Comparison of ENCODE assay signal across 13 mouse cellular contexts in the genomic region with DNA sequence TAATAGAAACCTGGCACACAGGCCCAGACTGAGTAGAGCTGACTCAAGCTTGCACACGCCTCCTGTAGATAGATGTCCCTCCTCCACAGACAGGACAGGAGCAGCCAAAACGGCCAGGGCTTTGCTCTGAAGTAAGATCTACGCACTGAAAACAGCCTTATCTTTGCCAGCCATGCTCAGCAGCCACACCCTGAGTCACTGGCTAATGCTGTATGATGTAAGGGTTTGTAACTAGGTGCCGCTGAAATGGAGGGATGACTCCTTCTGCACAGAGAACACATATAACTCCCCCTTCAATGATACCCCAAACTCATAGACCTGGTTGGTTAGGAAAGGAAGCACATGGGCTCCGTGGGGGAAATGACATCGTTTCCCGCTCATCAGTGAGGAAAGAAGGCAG. TPM values are rescaled to one million over a fixed set of nuclear protein-coding genes. Genes with fewer than 3 reads are reported as not detected.
DNase-seq lines count a peak whose midpoint lies in the region; ATAC-seq and TF ChIP-seq lines count a peak whose summit lies in the region.
"Had no signal": no experiment of that assay in that cellular context is flagged by ENCODE, and none has a peak within 500 bp of the region (broad histone marks: within the 10 kb centered on the region; RNA-seq: fewer than 3 reads in every experiment).

No protein-coding gene starts in this region.

- no peak overlapping the region for H3K4me3 ChIP-seq in forebrain, embryonic 14.5 days (ENCODE audit: low read depth, low read length)
- no peak overlapping the region for H3K4me3 ChIP-seq in forebrain, postnatal 0 days (ENCODE audit: low read depth, low read length)
- no peak overlapping the region for H3K4me3 ChIP-seq in neural tube, embryonic 12.5 days
- H3K4me3 ChIP-seq in liver, embryonic 14.5 days (ENCODE audit: insufficient read depth in 1 of 2, low read depth in 2 of 2, low read length in 2 of 2), result peak overlapping the region; percentile 26 to 44; a peak in 3 of 4 replicates

- peak; percentile 98 for TF ChIP-seq EP300 in liver, embryonic 14.5 days (IDR thresholded peaks at IDR 0.05; ENCODE audit: low read depth)

- H3K4me2 ChIP-seq in forebrain, embryonic 14.5 days (ENCODE audit: low read length), result no peak overlapping the region
- no peak overlapping the region for H3K4me2 ChIP-seq in forebrain, postnatal 0 days (ENCODE audit: low read depth)
- H3K4me2 ChIP-seq in neural tube, embryonic 12.5 days (replicated peaks), result no peak overlapping the region
- H3K4me2 ChIP-seq in liver, embryonic 14.5 days (ENCODE audit: low read depth), result peak overlapping the region; percentile 75

- ATAC-seq in forebrain, embryonic 14.5 days, result peak; percentile 25; the same call in 1 of the 2 replicates
- no peak for ATAC-seq in forebrain, postnatal 0 days
- 0 out of 2 replicates have a peak, but pooled peaks have one; percentile 29 for ATAC-seq in neural tube, embryonic 12.5 days (ENCODE audit: low FRiP score, low read depth)
- ATAC-seq in liver, embryonic 14.5 days (ENCODE audit: insufficient read depth), result peak; percentile 96

- H3K27ac ChIP-seq in forebrain, embryonic 14.5 days (ENCODE audit: low read depth, low read length), result no peak overlapping the region
- H3K27ac ChIP-seq in forebrain, postnatal 0 days (ENCODE audit: low read depth, low read length), result no peak overlapping the region
- H3K27ac ChIP-seq in neural tube, embryonic 12.5 days, result no peak overlapping the region
- H3K27ac ChIP-seq in liver, embryonic 14.5 days, result peak overlapping the region; percentile 96

- DNase-seq in forebrain, embryonic 14.5 days (ENCODE audit: low spot score), result no peak
- no peak for DNase-seq in forebrain, postnatal 0 days
- DNase-seq in neural tube, embryonic 10.5 days (ENCODE audit: extremely low spot score, low spot score), result no peak
- DNase-seq in liver, embryonic 14.5 days (ENCODE audit: low read depth in 3 of 3, low spot score in 3 of 3), result peak; percentile 95
- DNase-seq in cerebellum, postnatal 36 days, result no peak
- DNase-seq in thymus, adult 18-20 months, result no peak
- no peak for DNase-seq in left cerebral cortex, adult 9 months (ENCODE audit: low spot score in 2 of 2)

- peaks cover 18% of the 10 kb centered on the region for H3K27me3 ChIP-seq in forebrain, embryonic 14.5 days (replicated peaks; ENCODE audit: control insufficient read depth, insufficient read depth, low read length)
- peaks cover 6% of the 10 kb centered on the region for H3K27me3 ChIP-seq in forebrain, postnatal 0 days (ENCODE audit: insufficient read depth, low read length)
- peaks cover 51% of the 10 kb centered on the region for H3K27me3 ChIP-seq in neural tube, embryonic 12.5 days (replicated peaks)
- H3K27me3 ChIP-seq in liver, embryonic 14.5 days (ENCODE audit: control insufficient read depth, insufficient read depth, low read length), result no peaks in the 10 kb centered on the region

- no peaks in the 10 kb centered on the region for H3K36me3 ChIP-seq in forebrain, embryonic 14.5 days (ENCODE audit: control insufficient read depth, insufficient read depth, low read length)
- H3K36me3 ChIP-seq in forebrain, postnatal 0 days (ENCODE audit: insufficient read depth), result no peaks in the 10 kb centered on the region
- H3K36me3 ChIP-seq in neural tube, embryonic 12.5 days, result no peaks in the 10 kb centered on the region
- H3K36me3 ChIP-seq in liver, embryonic 14.5 days (replicated peaks; ENCODE audit: control insufficient read depth, insufficient read depth, low read depth), result no peaks in the 10 kb centered on the region

- H3K9ac ChIP-seq in forebrain, embryonic 14.5 days (ENCODE audit: low read length), result no peak overlapping the region
- no peak overlapping the region for H3K9ac ChIP-seq in forebrain, postnatal 0 days
- no peak overlapping the region for H3K9ac ChIP-seq in neural tube, embryonic 12.5 days
- H3K9ac ChIP-seq in liver, embryonic 14.5 days (replicated peaks), result peak overlapping the region; percentile 72

- no peak for TF ChIP-seq CTCF in forebrain, postnatal 0 days (IDR thresholded peaks at IDR 0.05; ENCODE audit: low read depth)
- no peak for TF ChIP-seq CTCF in liver, embryonic 14.5 days (IDR thresholded peaks at IDR 0.05; ENCODE audit: low read depth)

- H3K9me3 ChIP-seq in forebrain, embryonic 14.5 days (replicated peaks; ENCODE audit: control insufficient read depth, low read length), result no peaks in the 10 kb centered on the region
- no peaks in the 10 kb centered on the region for H3K9me3 ChIP-seq in forebrain, postnatal 0 days (ENCODE audit: low read length)
- no peaks in the 10 kb centered on the region for H3K9me3 ChIP-seq in neural tube, embryonic 12.5 days
- no peaks in the 10 kb centered on the region for H3K9me3 ChIP-seq in liver, embryonic 14.5 days (ENCODE audit: control insufficient read depth, low read length)

- 76% methylated on average over 7 of the region's 7 CpGs for WGBS in forebrain, embryonic 14.5 days
- WGBS in forebrain, postnatal 0 days, result 68% methylated on average over 7 of the region's 7 CpGs
- WGBS in neural tube, embryonic 12.5 days, result 68% methylated on average over 7 of the region's 7 CpGs
- WGBS in liver, embryonic 14.5 days (ENCODE audit: insufficient replicate concordance), result 9% methylated on average over 7 of the region's 7 CpGs

- peaks cover 4% of the 10 kb centered on the region; the same call in 1 of the 2 replicates for H3K4me1 ChIP-seq in forebrain, embryonic 14.5 days (ENCODE audit: control insufficient read depth, insufficient read depth, low read length)
- H3K4me1 ChIP-seq in forebrain, postnatal 0 days (ENCODE audit: insufficient read depth), result no peaks in the 10 kb centered on the region
- no peaks in the 10 kb centered on the region; the same call in 1 of the 2 replicates for H3K4me1 ChIP-seq in neural tube, embryonic 12.5 days
- H3K4me1 ChIP-seq in liver, embryonic 14.5 days (replicated peaks; ENCODE audit: control insufficient read depth in 2 of 2, insufficient read depth in 2 of 2, low read length in 1 of 2), result peaks cover 26 to 39% of the 10 kb centered on the region in 2 experiments

RNA-seq across cellular contexts. Expression of gene Ifnar2, which starts 19.8 kb away (rescaled TPM):
- 44.6 and 46.9 TPM in 2 replicates for polyA plus RNA-seq in forebrain, embryonic 14.5 days (2014; fragmentation: Nextera tagmentation; extraction: Ambion mirVana)
- 24.5 and 25.5 TPM in 2 replicates for total RNA-seq in forebrain, postnatal 0 days (2014; rRNA removed)
- polyA plus RNA-seq in forebrain, postnatal 0 days (2015; fragmentation: Nextera tagmentation; extraction: Ambion mirVana), result 53.1 and 58.1 TPM in 2 replicates
- 30.7 and 35.4 TPM in 2 replicates for polyA plus RNA-seq in neural tube, embryonic 12.5 days (2016; fragmentation: Nextera tagmentation; extraction: Ambion mirVana)
- 23.0 and 33.1 TPM in 2 replicates for polyA plus RNA-seq in liver, embryonic 14.5 days (2012; rRNA removed)
- polyA plus RNA-seq in liver, embryonic 14.5 days (2014; fragmentation: Nextera tagmentation; extraction: Ambion mirVana), result 68.4 and 74.4 TPM in 2 replicates

RNA-seq across cellular contexts. Expression of gene Gm21970, which starts 38.8 kb away (rescaled TPM):
- not detected in 2 replicates for polyA plus RNA-seq in forebrain, embryonic 14.5 days (2014; fragmentation: Nextera tagmentation; extraction: Ambion mirVana)
- 6.1 TPM in 1 of 2 replicates, not detected in the other for total RNA-seq in forebrain, postnatal 0 days (2014; rRNA removed)
- not detected in 2 replicates for polyA plus RNA-seq in forebrain, postnatal 0 days (2015; fragmentation: Nextera tagmentation; extraction: Ambion mirVana)
- not detected in 2 replicates for polyA plus RNA-seq in neural tube, embryonic 12.5 days (2016; fragmentation: Nextera tagmentation; extraction: Ambion mirVana)
- polyA plus RNA-seq in liver, embryonic 14.5 days (2012; rRNA removed), result 0.04 and 0.14 TPM in 2 replicates
- 0.67 TPM in 1 of 2 replicates, not detected in the other for polyA plus RNA-seq in liver, embryonic 14.5 days (2014; fragmentation: Nextera tagmentation; extraction: Ambion mirVana)
- total RNA-seq: CH12.LX; neutrophil, adult 5-6 weeks had no signal
- polyA plus RNA-seq: frontal cortex, adult 2 months; limb, embryonic 14.5 days; thymus, adult 2 months had no signal

RNA-seq across cellular contexts. Expression of gene Il10rb, which starts 53.2 kb away (rescaled TPM):
- 7.7 and 10.5 TPM in 2 replicates for polyA plus RNA-seq in forebrain, embryonic 14.5 days (2014; fragmentation: Nextera tagmentation; extraction: Ambion mirVana)
- 5.0 and 7.9 TPM in 2 replicates for total RNA-seq in forebrain, postnatal 0 days (2014; rRNA removed)
- 9.2 and 11.1 TPM in 2 replicates for polyA plus RNA-seq in forebrain, postnatal 0 days (2015; fragmentation: Nextera tagmentation; extraction: Ambion mirVana)
- 8.5 and 9.0 TPM in 2 replicates for polyA plus RNA-seq in neural tube, embryonic 12.5 days (2016; fragmentation: Nextera tagmentation; extraction: Ambion mirVana)
- polyA plus RNA-seq in liver, embryonic 14.5 days (2012; rRNA removed), result 12.4 and 12.7 TPM in 2 replicates
- 24.9 and 28.7 TPM in 2 replicates for polyA plus RNA-seq in liver, embryonic 14.5 days (2014; fragmentation: Nextera tagmentation; extraction: Ambion mirVana)

Comparison
In these comparisons a context has a peak if more than half of its experiments do, and no peak if none do; other contexts are left out.
1. DNase-seq: peak in liver, embryonic 14.5 days (3 of 3); none in forebrain, embryonic 14.5 days (single experiment), forebrain, postnatal 0 days (single experiment), neural tube, embryonic 10.5 days (single experiment), cerebellum, postnatal 36 days (0 of 2), thymus, adult 18-20 months (0 of 2) and left cerebral cortex, adult 9 months (0 of 2).
2. H3K4me3 ChIP-seq: peak in liver, embryonic 14.5 days (2 of 2); none in forebrain, embryonic 14.5 days (single experiment), forebrain, postnatal 0 days (single experiment) and neural tube, embryonic 12.5 days (single experiment).